Mouse (Mus musculus) olfactory bulb, adult 2 months (tissue): Measurements from ENCODE around the gene Exd2.

ENCODE experiments used
- CTCF ChIP-seq: fragments of 200-500 bp; IDR thresholded peaks from 2 replicates; pipeline ENCODE4 v1.5.1; 2012; ENCODE audit warnings: low read depth, mild to moderate bottlenecking, low read length, moderate library complexity; ENCODE audit not compliant: insufficient read depth
- POLR2A ChIP-seq: fragments of 200-500 bp; IDR thresholded peaks from 2 replicates; pipeline ENCODE4 v1.6.1; 2012; ENCODE audit warnings: mild to moderate bottlenecking, low read depth, low read length, moderate library complexity; ENCODE audit not compliant: insufficient read depth

- TF ChIP-seq POLR2A (no peak), CTCF (no peak)
Measured at GRCm38 (mm10) chr12:80444525-80445109, 18.3 kb upstream of the Exd2 start.
